In the genomic region with DNA sequence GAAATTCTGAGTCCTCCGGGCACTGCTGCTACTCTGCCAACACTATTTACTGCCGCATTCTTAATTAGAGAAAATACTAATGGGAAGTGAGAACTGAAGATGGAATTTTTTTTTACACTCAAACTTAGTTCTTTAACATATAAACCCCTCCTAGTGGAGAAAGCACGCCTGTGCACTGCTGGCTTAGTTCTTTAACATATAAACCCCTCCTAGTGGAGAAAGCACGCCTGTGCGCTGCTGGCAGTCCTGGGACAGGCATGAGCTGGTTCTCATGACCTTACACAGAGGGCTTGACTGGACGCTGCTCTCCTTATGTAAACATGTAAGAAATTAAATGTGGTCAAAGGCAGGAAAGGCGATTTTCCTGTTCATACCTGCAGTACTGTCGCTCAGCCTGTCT, we compare ENCODE assay signal across 8 mouse cellular contexts. TPM values are rescaled to one million over a fixed set of nuclear protein-coding genes. Genes with fewer than 3 reads are reported as not detected.
A peak's percentile ranks its signal among the peaks of the same experiment; 100 is the strongest.
DNase-seq lines count a peak whose midpoint lies in the region; ATAC-seq and TF ChIP-seq lines count a peak whose summit lies in the region.

No protein-coding gene starts in this region.

- peak; percentile 100 for ATAC-seq in granulocyte monocyte progenitor cell, adult 5-6 weeks (replicated peaks; ENCODE audit: poor library complexity, severe bottlenecking)
- ATAC-seq in kidney, postnatal 0 days (replicated peaks; ENCODE audit: low FRiP score, low read depth): peak; percentile 94

- H3K9ac ChIP-seq in kidney, postnatal 0 days (ENCODE audit: low read depth, low read length): no peak overlapping the region

- H3K36me3 ChIP-seq in kidney, postnatal 0 days (ENCODE audit: insufficient read depth, low read length): peaks cover 14% of the 10 kb centered on the region; the same call in 1 of the 2 replicates

- DNase-seq in urinary bladder, postnatal 14 days (ENCODE audit: low spot score): peak; percentile 78
- DNase-seq in urinary bladder, adult 2 months (ENCODE audit: low spot score): no peak
- peak; percentile 39 for DNase-seq in c-Kit-positive CD71-positive TER-119-negative erythroid progenitor cells, embryonic 14.5 days (ENCODE audit: low read depth)
- peak; percentile 88 for DNase-seq in kidney, postnatal 0 days (ENCODE audit: low spot score)
- peak; percentile 61 for DNase-seq in lung, postnatal 25 days (ENCODE audit: low spot score)
- DNase-seq in retina, postnatal 1 day: peak; percentile 58
- DNase-seq in urinary bladder, postnatal 4 days (ENCODE audit: low spot score in 2 of 2): peak; percentile 32 to 68

- no peaks in the 10 kb centered on the region for H3K4me1 ChIP-seq in kidney, postnatal 0 days (replicated peaks; ENCODE audit: insufficient read depth, low read length)

- no peak overlapping the region for H3K4me3 ChIP-seq in kidney, postnatal 0 days (replicated peaks; ENCODE audit: low read depth, low read length)

- WGBS in kidney, postnatal 0 days: 45% methylated on average over 8 of the region's 8 CpGs

- no peak overlapping the region for H3K4me2 ChIP-seq in kidney, postnatal 0 days (ENCODE audit: low read length)

- no peaks in the 10 kb centered on the region for H3K27me3 ChIP-seq in kidney, postnatal 0 days (ENCODE audit: insufficient read depth, low read length)

- peak; percentile 96 for TF ChIP-seq CTCF in kidney, postnatal 0 days (IDR thresholded peaks at IDR 0.05; ENCODE audit: low read depth)

- H3K9me3 ChIP-seq in kidney, postnatal 0 days (replicated peaks; ENCODE audit: low read length): no peaks in the 10 kb centered on the region

- H3K27ac ChIP-seq in kidney, postnatal 0 days: 0 out of 2 replicates have a peak overlapping the region, but pooled peaks have one; percentile 15

RNA-seq across cellular contexts. Expression of a gene that starts 24.9 kb away (rescaled TPM):
- 0.26 and 0.34 TPM in 2 replicates for polyA plus RNA-seq in urinary bladder, adult 2 months (2012; rRNA removed)
- not detected in 2 replicates for total RNA-seq in granulocyte monocyte progenitor cell, adult 5-6 weeks (2014; fragmentation: Nextera tagmentation)
- total RNA-seq in granulocyte monocyte progenitor cell, adult 5-6 weeks (2017): not detected in 2 replicates
- not detected in 2 replicates for polyA plus RNA-seq in kidney, postnatal 0 days (2015; fragmentation: Nextera tagmentation; extraction: Ambion mirVana)
